Mouse (Mus musculus) C2C12 (cell line): ENCODE measurements around the gene Nav2.

Source experiments
- CEBPB ChIP-seq: IDR thresholded peaks from one replicate; pipeline ENCODE4 v1.6.1; 2011; ENCODE audit warnings: low read depth, mild to moderate bottlenecking, control low read depth, moderate library complexity
- CTCF ChIP-seq: IDR thresholded peaks from one replicate; pipeline ENCODE4 v1.5.1; 2011; ENCODE audit not compliant: control insufficient read depth, insufficient read depth, insufficient read length
- FOSL1 ChIP-seq: IDR thresholded peaks from one replicate; pipeline ENCODE4 v1.8.0; 2011; ENCODE audit warnings: mild to moderate bottlenecking, low read length; ENCODE audit not compliant: poor library complexity, insufficient read depth, severe bottlenecking
- MYOG ChIP-seq: IDR thresholded peaks from one replicate; pipeline ENCODE4 v1.6.1; 2011; ENCODE audit not compliant: control insufficient read depth, insufficient read length; ENCODE audit errors: extremely low read depth

GRCm38 (mm10) chr7:49506085-49506820 is 597.7 kb downstream of the Nav2 start:
- TF ChIP-seq CTCF (no peak), CEBPB (no peak), MYOG (no peak), FOSL1 (no peak)
